Mouse (Mus musculus): Measurements from ENCODE around the gene Zfr2.
A peak's percentile ranks its signal among the peaks of the same experiment; 100 is the strongest.

The Zfr2 gene

GRCm38 (mm10) chr10:81249442-81249841 is 16.5 kb downstream of the Zfr2 start:
- DNase-seq, result no peak

- DNase-seq, result peak; percentile 76
Observed at GRCm38 (mm10) chr10:81252424-81253419, 19.8 kb downstream of the Zfr2 start, which contains the start of gene Matk. Matk (plus strand) TSS chr10:81252935.

- no peak for DNase-seq
Observed at GRCm38 (mm10) chr10:81254886-81255285, 21.9 kb downstream of the Zfr2 start.

- DNase-seq, result peak; percentile 54
Observed at GRCm38 (mm10) chr10:81257158-81258039, 24.4 kb downstream of the Zfr2 start.

- no peak for DNase-seq
Observed at GRCm38 (mm10) chr10:81259225-81259884, 26.4 kb downstream of the Zfr2 start.

- DNase-seq, result no peak
Observed at GRCm38 (mm10) chr10:81261025-81261424, 28.1 kb downstream of the Zfr2 start.

GRCm38 (mm10) chr10:81265540-81265939 is 32.6 kb downstream of the Zfr2 start:
- no peak for DNase-seq

GRCm38 (mm10) chr10:81266211-81267105 is 33.5 kb downstream of the Zfr2 start, which contains the start of the genes Mrpl54 and Apba3:
Mrpl54 (minus strand) TSS chr10:81266934.
Apba3 (plus strand) TSS chr10:81266960.
- peak; percentile 96 for DNase-seq

- peak; percentile 94 for DNase-seq
Observed at GRCm38 (mm10) chr10:81268056-81268455, 35.1 kb downstream of the Zfr2 start.

GRCm38 (mm10) chr10:81268643-81269412 is 35.9 kb downstream of the Zfr2 start:
- no peak for DNase-seq

GRCm38 (mm10) chr10:81272356-81272755 is 39.4 kb downstream of the Zfr2 start:
- DNase-seq, result no peak

- DNase-seq, result no peak
Observed at GRCm38 (mm10) chr10:81273842-81274241, 40.9 kb downstream of the Zfr2 start.

- no peak for DNase-seq
Observed at GRCm38 (mm10) chr10:81277676-81278075, 44.7 kb downstream of the Zfr2 start.

- DNase-seq, result no peak
Observed at GRCm38 (mm10) chr10:81279496-81279895, 46.5 kb downstream of the Zfr2 start.

GRCm38 (mm10) chr10:81284189-81284588 is 51.2 kb downstream of the Zfr2 start:
- no peak for DNase-seq

GRCm38 (mm10) chr10:81284719-81285118 is 51.8 kb downstream of the Zfr2 start:
- no peak for DNase-seq

GRCm38 (mm10) chr10:81285694-81286450 is 52.9 kb downstream of the Zfr2 start:
- DNase-seq, result peak; percentile 94

GRCm38 (mm10) chr10:81286586-81286985 is 53.6 kb downstream of the Zfr2 start:
- no peak for DNase-seq

- DNase-seq, result peak; percentile 69
Observed at GRCm38 (mm10) chr10:81287513-81288157, 54.7 kb downstream of the Zfr2 start.

Data from retina, postnatal 1 day (tissue).